Mouse (Mus musculus) midbrain, embryonic 15.5 days (tissue): ENCODE measurements around the gene Pax4. TPM values are rescaled to one million over a fixed set of nuclear protein-coding genes. Genes with fewer than 3 reads are reported as not detected.

ENCODE experiments used
- ATAC-seq: fragments of 200-750 bp; cut with Nextera tagmentation; replicated peaks from 2 replicates; pipeline ENCODE4 v1.8.0; 2017; ENCODE audit warnings: moderate TSS enrichment
- H3K27ac ChIP-seq: fragments of 300-500 bp; sonication (generic); 2 replicates; pipeline ENCODE4 v1.5.1; 2015; ENCODE audit warnings: mild to moderate bottlenecking, inconsistent platforms
- H3K27me3 ChIP-seq: fragments of 300-500 bp; sonication (generic); replicated peaks from 2 replicates; pipeline ENCODE4 v1.6.1; 2015; ENCODE audit warnings: inconsistent platforms
- H3K36me3 ChIP-seq: fragments of 300-500 bp; sonication (generic); replicated peaks from 2 replicates; pipeline ENCODE4 v1.6.1; 2015; ENCODE audit warnings: inconsistent platforms
- H3K4me1 ChIP-seq: fragments of 300-500 bp; sonication (generic); 2 replicates; pipeline ENCODE4 v1.6.1; 2015; ENCODE audit warnings: inconsistent platforms
- H3K4me2 ChIP-seq: fragments of 300-500 bp; sonication (generic); 2 replicates; pipeline ENCODE4 v1.6.1; 2015; ENCODE audit warnings: inconsistent platforms, mild to moderate bottlenecking, moderate library complexity
- H3K4me3 ChIP-seq: fragments of 300-500 bp; sonication (generic); 2 replicates; pipeline ENCODE4 v1.5.1; 2015; ENCODE audit warnings: mild to moderate bottlenecking, inconsistent platforms
- H3K9ac ChIP-seq: fragments of 300-500 bp; sonication (generic); 2 replicates; pipeline ENCODE4 v1.6.1; 2015; ENCODE audit warnings: mild to moderate bottlenecking, inconsistent platforms
- H3K9me3 ChIP-seq: fragments of 300-500 bp; sonication (generic); 2 replicates; pipeline ENCODE4 v1.6.1; 2016; ENCODE audit warnings: inconsistent platforms
- WGBS: fragments of 180-500 bp; shearing (Covaris S2); methylation state at CpG from one replicate; pipeline ENCODE4 v1.1.7; 2015; ENCODE audit warnings: mixed read lengths; 5-methylcytosine and 5-hydroxymethylcytosine counted together
- polyA plus RNA-seq: library from polyadenylated mRNA; unstranded; fragments of >200 nt; fragmentation: Nextera tagmentation; extraction: Ambion mirVana; gene quantifications from 2 replicates; pipeline ENCODE4 v1.2.1, GENCODE M21; 2015

Pax4 gene
- polyA plus RNA-seq, 1 experiment from 2014 or later: not detected

- Histone ChIP-seq H3K27ac (no peak overlapping the region), H3K4me2 (no peak overlapping the region), H3K9me3 (no peaks in the 10 kb centered on the region)
These were observed 30.7 kb downstream of the Pax4 start for GRCm38 (mm10) chr6:28418449-28418848.

GRCm38 (mm10) chr6:28416981-28417380 lies 32.2 kb downstream of the Pax4 start:
- Histone ChIP-seq H3K27me3 (no peaks in the 10 kb centered on the region), H3K9ac (no peak overlapping the region), H3K4me1 (peaks cover 25% of the 10 kb centered on the region), H3K4me3 (no peak overlapping the region), H3K4me2 (no peak overlapping the region), H3K27ac (no peak overlapping the region), H3K9me3 (no peaks in the 10 kb centered on the region), H3K36me3 (peaks cover 29% of the 10 kb centered on the region)
- WGBS: 86% methylated on average over 4 of the region's 4 CpGs
- no peak for ATAC-seq

More at GRCm38 (mm10) chr6:28418449-28418848, 30.7 kb downstream of the Pax4 start:
- Histone ChIP-seq H3K36me3 (peaks cover 29% of the 10 kb centered on the region), H3K9ac (no peak overlapping the region), H3K4me1 (peaks cover 30% of the 10 kb centered on the region), H3K27me3 (no peaks in the 10 kb centered on the region), H3K4me3 (no peak overlapping the region)
- no peak for ATAC-seq
- WGBS: 82% methylated on average over 14 of the region's 14 CpGs

GRCm38 (mm10) chr6:28411236-28411635 lies 37.9 kb downstream of the Pax4 start:
- 80% methylated on average over 2 of the region's 2 CpGs for whole genome bisulfite sequencing
- ATAC-seq: no peak

GRCm38 (mm10) chr6:28410053-28410452 lies 39.1 kb downstream of the Pax4 start:
- H3K4me1 ChIP-seq: no peaks in the 10 kb centered on the region
- H3K4me2 ChIP-seq: no peak overlapping the region
- H3K4me3 ChIP-seq: no peak overlapping the region
- H3K9ac ChIP-seq: no peak overlapping the region
- 91% methylated on average over 9 of the region's 9 CpGs for WGBS
- no peaks in the 10 kb centered on the region for H3K36me3 ChIP-seq
- no peaks in the 10 kb centered on the region for H3K27me3 ChIP-seq
- no peaks in the 10 kb centered on the region for H3K9me3 ChIP-seq
- no peak overlapping the region for H3K27ac ChIP-seq
- ATAC-seq: no peak

More at GRCm38 (mm10) chr6:28411236-28411635, 37.9 kb downstream of the Pax4 start:
- H3K27ac ChIP-seq: no peak overlapping the region
- H3K27me3 ChIP-seq: no peaks in the 10 kb centered on the region
- peaks cover 5% of the 10 kb centered on the region; the same call in 1 of the 2 replicates for H3K36me3 ChIP-seq
- H3K4me2 ChIP-seq: no peak overlapping the region
- no peak overlapping the region for H3K9ac ChIP-seq
- no peaks in the 10 kb centered on the region for H3K4me1 ChIP-seq
- H3K4me3 ChIP-seq: no peak overlapping the region
- no peaks in the 10 kb centered on the region for H3K9me3 ChIP-seq

GRCm38 (mm10) chr6:28399791-28400190 lies 49.4 kb downstream of the Pax4 start:
- 92% methylated on average over 4 of the region's 4 CpGs for WGBS
- no peak for ATAC-seq
- no peak overlapping the region for H3K4me2 ChIP-seq
- no peaks in the 10 kb centered on the region for H3K27me3 ChIP-seq
- H3K9me3 ChIP-seq: no peaks in the 10 kb centered on the region
- H3K9ac ChIP-seq: no peak overlapping the region
- H3K27ac ChIP-seq: no peak overlapping the region
- H3K4me1 ChIP-seq: peaks cover 19% of the 10 kb centered on the region
- H3K36me3 ChIP-seq: no peaks in the 10 kb centered on the region
- H3K4me3 ChIP-seq: no peak overlapping the region

GRCm38 (mm10) chr6:28398726-28399125 lies 50.4 kb downstream of the Pax4 start:
- Histone ChIP-seq H3K4me2 (no peak overlapping the region), H3K27me3 (no peaks in the 10 kb centered on the region), H3K27ac (no peak overlapping the region), H3K4me3 (no peak overlapping the region), H3K36me3 (no peaks in the 10 kb centered on the region), H3K4me1 (peaks cover 19% of the 10 kb centered on the region), H3K9me3 (no peaks in the 10 kb centered on the region), H3K9ac (no peak overlapping the region)
- 88% methylated on average over 3 of the region's 3 CpGs for WGBS
- ATAC-seq: no peak

GRCm38 (mm10) chr6:28397681-28398203 lies 51.4 kb downstream of the Pax4 start, which contains the start of gene Zfp800:
Gene Zfp800 (minus strand): TSS chr6:28398005.
- peak; percentile 75 for ATAC-seq
- H3K4me1 ChIP-seq: peaks cover 19% of the 10 kb centered on the region
- H3K27me3 ChIP-seq: no peaks in the 10 kb centered on the region
- H3K9me3 ChIP-seq: no peaks in the 10 kb centered on the region
- peak within 1 kb of the TSS; percentile 50 for H3K9ac ChIP-seq
- H3K27ac ChIP-seq: peak within 1 kb of the TSS; percentile 66
- peak within 1 kb of the TSS; percentile 54 for H3K4me3 ChIP-seq
- peak within 1 kb of the TSS; percentile 95 for H3K4me2 ChIP-seq
- no peaks in the 10 kb centered on the region for H3K36me3 ChIP-seq
- under 1% methylated on average over 33 of the region's 33 CpGs for WGBS

- Histone ChIP-seq H3K4me3 (peak overlapping the region; percentile 54), H3K9me3 (no peaks in the 10 kb centered on the region), H3K27me3 (no peaks in the 10 kb centered on the region), H3K9ac (0 out of 2 replicates have a peak overlapping the region, but pooled peaks have one; percentile 0), H3K27ac (peak overlapping the region; percentile 66), H3K36me3 (no peaks in the 10 kb centered on the region), H3K4me1 (peaks cover 19% of the 10 kb centered on the region), H3K4me2 (peak overlapping the region; percentile 95)
- peak; percentile 74 for ATAC-seq
- WGBS: under 1% methylated on average over 19 of the region's 19 CpGs
These were observed 52.2 kb downstream of the Pax4 start for GRCm38 (mm10) chr6:28396853-28397457.

GRCm38 (mm10) chr6:28396051-28396852 lies 52.9 kb downstream of the Pax4 start:
- no peaks in the 10 kb centered on the region for H3K9me3 ChIP-seq
- WGBS: 11% methylated on average over 15 of the region's 15 CpGs
- no peaks in the 10 kb centered on the region for H3K36me3 ChIP-seq
- no peak overlapping the region for H3K9ac ChIP-seq
- H3K4me3 ChIP-seq: peak overlapping the region; percentile 54
- H3K4me2 ChIP-seq: peak overlapping the region; percentile 95
- no peaks in the 10 kb centered on the region for H3K27me3 ChIP-seq
- H3K4me1 ChIP-seq: peaks cover 19% of the 10 kb centered on the region
- 0 out of 2 replicates have a peak overlapping the region, but pooled peaks have one; percentile 66 for H3K27ac ChIP-seq
- ATAC-seq: no peak; the same call in 1 of the 2 replicates

Other genes starting within 250 kb of the Pax4 start
- 22.2 and 22.4 TPM in 2 replicates for gene Zfp800, start 51.3 kb downstream of the Pax4 start, polyA plus RNA-seq
- gene Arf5, start 25.8 kb downstream of the Pax4 start, polyA plus RNA-seq: 414 and 435 TPM in 2 replicates
- not detected in 2 replicates for gene Fscn3, start 21.6 kb downstream of the Pax4 start, polyA plus RNA-seq
- gene Gcc1, start 21.0 kb downstream of the Pax4 start, polyA plus RNA-seq: 12.1 and 13.5 TPM in 2 replicates
- 79.7 and 82.0 TPM in 2 replicates for gene Snd1, start 25.8 kb upstream of the Pax4 start, polyA plus RNA-seq